Mouse (Mus musculus): Measurements from ENCODE around the gene Dazap2. TPM values are rescaled to one million over a fixed set of nuclear protein-coding genes. Genes with fewer than 3 reads are reported as not detected.

Dazap2 gene
- polyA plus RNA-seq, 1 experiment from 2014 or later: 254 TPM

GRCm38 (mm10) chr15:100611951-100612350, 3.2 kb upstream of the Dazap2 start:
- no peak for ATAC-seq (ENCODE audit: insufficient number of reproducible peaks, insufficient read depth, low FRiP score, low read depth)
- peaks cover 8 to 16% of the 10 kb centered on the region in 2 experiments for H3K4me1 ChIP-seq (ENCODE audit: control insufficient read depth in 2 of 2, insufficient read depth in 2 of 2, low read length in 2 of 2)
- H3K36me3 ChIP-seq (ENCODE audit: control insufficient read depth, insufficient read depth, low read length): 0 out of 2 replicates have a peak, but pooled peaks cover under 1% of the 10 kb centered on the region
- H3K4me3 ChIP-seq (ENCODE audit: control insufficient read depth in 1 of 2, insufficient read depth in 1 of 2, low read depth in 1 of 2, low read length in 2 of 2): no peak overlapping the region
- no peak overlapping the region for H3K9ac ChIP-seq (ENCODE audit: low read length)
- H3K9me3 ChIP-seq (ENCODE audit: control insufficient read depth, low read length): no peaks in the 10 kb centered on the region
- H3K4me2 ChIP-seq (ENCODE audit: low read length): no peak overlapping the region
- no peak overlapping the region for H3K27ac ChIP-seq (replicated peaks in 1 of 2; ENCODE audit: control insufficient read depth in 1 of 2, insufficient read depth in 1 of 2, low read depth in 2 of 2, low read length in 2 of 2)
- no peaks in the 10 kb centered on the region for H3K27me3 ChIP-seq (ENCODE audit: control insufficient read depth, insufficient read depth, low read length)
- 76% methylated on average over 7 of the region's 7 CpGs for WGBS

GRCm38 (mm10) chr15:100612432-100612831, 2.7 kb upstream of the Dazap2 start:
- Histone ChIP-seq H3K27me3 (ENCODE audit: control insufficient read depth, insufficient read depth, low read length) (no peaks in the 10 kb centered on the region), H3K9ac (ENCODE audit: low read length) (no peak overlapping the region), H3K4me3 (ENCODE audit: control insufficient read depth in 1 of 2, insufficient read depth in 1 of 2, low read depth in 1 of 2, low read length in 2 of 2) (no peak overlapping the region), H3K4me1 (ENCODE audit: control insufficient read depth in 2 of 2, insufficient read depth in 2 of 2, low read length in 2 of 2) (peaks cover 8 to 16% of the 10 kb centered on the region in 2 experiments), H3K9me3 (ENCODE audit: control insufficient read depth, low read length) (no peaks in the 10 kb centered on the region), H3K4me2 (ENCODE audit: low read length) (no peak overlapping the region), H3K36me3 (ENCODE audit: control insufficient read depth, insufficient read depth, low read length) (peaks cover 5% of the 10 kb centered on the region), H3K27ac (replicated peaks in 1 of 2; ENCODE audit: control insufficient read depth in 1 of 2, insufficient read depth in 1 of 2, low read depth in 2 of 2, low read length in 2 of 2) (no peak overlapping the region)
- WGBS: 70% methylated on average over 2 of the region's 2 CpGs
- ATAC-seq (ENCODE audit: insufficient number of reproducible peaks, insufficient read depth, low FRiP score, low read depth): no peak

DNA sequence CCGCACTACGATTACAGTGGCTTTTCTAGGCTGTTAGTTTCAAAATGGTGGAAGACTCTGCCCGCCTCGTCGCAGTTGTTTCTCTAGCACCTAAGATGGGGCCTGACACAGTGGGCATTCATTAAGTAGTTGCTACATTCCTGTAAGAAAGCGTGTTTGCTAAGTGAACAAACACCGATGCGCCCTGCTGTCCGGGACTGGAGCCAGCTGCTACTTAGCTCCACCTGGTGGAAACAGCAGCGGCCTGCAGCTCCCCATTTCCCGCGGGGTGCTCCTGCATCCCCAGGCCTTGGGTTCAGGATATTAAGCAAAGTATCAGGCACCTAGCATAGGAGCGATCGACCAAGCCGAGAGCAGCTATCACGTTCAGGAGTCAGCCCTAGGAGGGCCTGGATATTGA, 1.6 kb upstream of the Dazap2 start:
- WGBS: 7% methylated on average over 16 of the region's 16 CpGs
- H3K9ac ChIP-seq (ENCODE audit: low read length): peak overlapping the region; percentile 39; the same call in 1 of the 2 replicates

DNA sequence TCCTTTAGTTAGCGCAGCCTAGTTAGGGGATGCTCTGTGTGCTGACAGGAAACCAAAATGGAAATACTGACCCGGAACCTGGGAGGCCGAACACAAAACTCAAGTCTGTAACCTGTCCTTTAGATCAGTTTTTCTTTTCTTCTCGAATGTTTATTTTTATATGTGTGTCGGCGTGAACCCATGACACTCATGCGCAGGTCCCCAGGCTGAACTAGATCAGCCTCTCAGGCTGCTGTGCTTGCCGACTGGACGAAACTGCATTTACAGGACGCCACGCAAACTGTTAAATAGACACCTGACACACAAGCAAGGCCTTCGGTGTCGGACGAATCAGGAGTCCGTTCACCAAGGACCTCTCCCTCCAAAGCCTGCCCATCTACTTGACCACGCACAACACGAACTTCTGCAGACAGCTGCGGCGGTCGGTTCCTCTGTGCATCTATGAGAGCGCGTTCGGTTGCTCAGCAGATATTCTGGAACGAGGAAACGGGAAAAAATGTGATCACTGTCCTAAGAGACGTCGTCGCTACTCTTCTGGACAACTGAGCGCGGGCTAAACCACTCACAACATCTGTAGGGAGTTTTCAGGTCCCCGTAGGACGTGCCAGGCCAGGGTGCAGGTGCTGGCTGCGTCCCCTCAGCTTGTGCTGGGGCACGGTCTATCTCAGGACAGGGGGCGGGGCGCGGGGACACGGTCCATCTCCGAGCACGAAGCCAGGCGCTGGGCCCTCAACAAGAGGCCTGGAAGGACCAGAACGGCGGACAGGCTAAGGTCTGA, 742 bp upstream of the Dazap2 start:
- peak overlapping the region; percentile 59 to 95 for H3K4me3 ChIP-seq (ENCODE audit: control insufficient read depth in 1 of 2, insufficient read depth in 1 of 2, low read depth in 1 of 2, low read length in 2 of 2)
- H3K4me2 ChIP-seq (ENCODE audit: low read length): peak overlapping the region; percentile 78
- peaks cover 8 to 16% of the 10 kb centered on the region in 2 experiments for H3K4me1 ChIP-seq (ENCODE audit: control insufficient read depth in 2 of 2, insufficient read depth in 2 of 2, low read length in 2 of 2)
- peak overlapping the region; percentile 79 for H3K9ac ChIP-seq (ENCODE audit: low read length)
- peak overlapping the region; percentile 82 to 99 for H3K27ac ChIP-seq (replicated peaks in 1 of 2; ENCODE audit: control insufficient read depth in 1 of 2, insufficient read depth in 1 of 2, low read depth in 2 of 2, low read length in 2 of 2)
- ATAC-seq (ENCODE audit: insufficient number of reproducible peaks, insufficient read depth, low FRiP score, low read depth): no peak; the same call in 1 of the 2 replicates
- H3K27me3 ChIP-seq (ENCODE audit: control insufficient read depth, insufficient read depth, low read length): no peaks in the 10 kb centered on the region
- 13% methylated on average over 43 of the region's 43 CpGs for WGBS
- peaks cover 25% of the 10 kb centered on the region for H3K36me3 ChIP-seq (ENCODE audit: control insufficient read depth, insufficient read depth, low read length)
- no peaks in the 10 kb centered on the region for H3K9me3 ChIP-seq (ENCODE audit: control insufficient read depth, low read length)

More for the DNA sequence above, 1.6 kb upstream of the Dazap2 start:
- H3K27ac ChIP-seq (replicated peaks in 1 of 2; ENCODE audit: control insufficient read depth in 1 of 2, insufficient read depth in 1 of 2, low read depth in 2 of 2, low read length in 2 of 2): no peak overlapping the region
- peak overlapping the region; percentile 78 for H3K4me2 ChIP-seq (ENCODE audit: low read length)
- H3K36me3 ChIP-seq (ENCODE audit: control insufficient read depth, insufficient read depth, low read length): peaks cover 17% of the 10 kb centered on the region
- no peak for ATAC-seq (ENCODE audit: insufficient number of reproducible peaks, insufficient read depth, low FRiP score, low read depth)
- H3K9me3 ChIP-seq (ENCODE audit: control insufficient read depth, low read length): no peaks in the 10 kb centered on the region
- peaks cover 8 to 16% of the 10 kb centered on the region in 2 experiments for H3K4me1 ChIP-seq (ENCODE audit: control insufficient read depth in 2 of 2, insufficient read depth in 2 of 2, low read length in 2 of 2)
- H3K4me3 ChIP-seq (ENCODE audit: control insufficient read depth in 1 of 2, insufficient read depth in 1 of 2, low read depth in 1 of 2, low read length in 2 of 2): peak overlapping the region; percentile 11 to 14; a peak in 3 of 4 replicates
- H3K27me3 ChIP-seq (ENCODE audit: control insufficient read depth, insufficient read depth, low read length): no peaks in the 10 kb centered on the region

GRCm38 (mm10) chr15:100615825-100616220, 674 bp downstream of the Dazap2 start:
- 0% methylated on average over 26 of the region's 43 CpGs for WGBS

DNA sequence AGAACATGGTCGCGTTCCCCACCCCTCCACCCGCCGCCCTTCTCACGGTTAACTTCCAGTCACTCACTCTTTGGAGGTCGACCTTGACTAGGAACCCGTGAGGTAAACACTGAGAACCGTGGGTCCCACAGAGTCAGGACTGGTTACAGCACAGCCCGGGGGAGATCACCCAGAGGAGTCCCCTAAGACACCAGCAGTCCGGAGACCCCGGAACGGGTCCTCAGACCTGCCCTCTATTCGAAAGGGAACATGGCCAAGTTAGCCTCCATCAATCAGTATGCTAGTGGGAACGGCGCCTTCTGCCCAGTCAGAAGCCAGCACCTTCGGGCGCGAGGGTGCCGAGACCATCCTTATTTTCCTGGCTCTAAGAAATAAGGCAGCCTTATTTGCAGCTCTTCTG, 1.1 kb downstream of the Dazap2 start:
- peaks cover 43% of the 10 kb centered on the region for H3K36me3 ChIP-seq (ENCODE audit: control insufficient read depth, insufficient read depth, low read length)
- peak overlapping the region; percentile 73 for H3K4me2 ChIP-seq (ENCODE audit: low read length)
- H3K4me3 ChIP-seq (ENCODE audit: control insufficient read depth in 1 of 2, insufficient read depth in 1 of 2, low read depth in 1 of 2, low read length in 2 of 2): peak overlapping the region; percentile 59 to 95
- H3K27me3 ChIP-seq (ENCODE audit: control insufficient read depth, insufficient read depth, low read length): no peaks in the 10 kb centered on the region
- no peaks in the 10 kb centered on the region for H3K9me3 ChIP-seq (ENCODE audit: control insufficient read depth, low read length)
- whole genome bisulfite sequencing: under 1% methylated on average over 19 of the region's 19 CpGs
- ATAC-seq (ENCODE audit: insufficient number of reproducible peaks, insufficient read depth, low FRiP score, low read depth): no peak
- peaks cover 8 to 16% of the 10 kb centered on the region in 2 experiments for H3K4me1 ChIP-seq (ENCODE audit: control insufficient read depth in 2 of 2, insufficient read depth in 2 of 2, low read length in 2 of 2)
- H3K27ac ChIP-seq (replicated peaks in 1 of 2; ENCODE audit: control insufficient read depth in 1 of 2, insufficient read depth in 1 of 2, low read depth in 2 of 2, low read length in 2 of 2): peak overlapping the region; percentile 47 to 99
- H3K9ac ChIP-seq (ENCODE audit: low read length): peak overlapping the region; percentile 97

More at GRCm38 (mm10) chr15:100615825-100616220, 674 bp downstream of the Dazap2 start:
- Histone ChIP-seq H3K9me3 (ENCODE audit: control insufficient read depth, low read length) (no peaks in the 10 kb centered on the region), H3K9ac (ENCODE audit: low read length) (peak overlapping the region; percentile 97), H3K27ac (replicated peaks in 1 of 2; ENCODE audit: control insufficient read depth in 1 of 2, insufficient read depth in 1 of 2, low read depth in 2 of 2, low read length in 2 of 2) (peak overlapping the region; percentile 66 to 99), H3K4me1 (ENCODE audit: control insufficient read depth in 2 of 2, insufficient read depth in 2 of 2, low read length in 2 of 2) (peaks cover 8 to 16% of the 10 kb centered on the region in 2 experiments), H3K36me3 (ENCODE audit: control insufficient read depth, insufficient read depth, low read length) (peaks cover 39% of the 10 kb centered on the region), H3K4me3 (ENCODE audit: control insufficient read depth in 1 of 2, insufficient read depth in 1 of 2, low read depth in 1 of 2, low read length in 2 of 2) (peak overlapping the region; percentile 59 to 95), H3K27me3 (ENCODE audit: control insufficient read depth, insufficient read depth, low read length) (no peaks in the 10 kb centered on the region), H3K4me2 (ENCODE audit: low read length) (peak overlapping the region; percentile 73)
- ATAC-seq (ENCODE audit: insufficient number of reproducible peaks, insufficient read depth, low FRiP score, low read depth): peak; percentile 84

GRCm38 (mm10) chr15:100619200-100619599, 4.1 kb downstream of the Dazap2 start:
- peaks cover 46% of the 10 kb centered on the region for H3K36me3 ChIP-seq (ENCODE audit: control insufficient read depth, insufficient read depth, low read length)
- WGBS: 78% methylated on average over 7 of the region's 7 CpGs
- no peak overlapping the region for H3K4me2 ChIP-seq (ENCODE audit: low read length)
- H3K9ac ChIP-seq (ENCODE audit: low read length): no peak overlapping the region
- ATAC-seq (ENCODE audit: insufficient number of reproducible peaks, insufficient read depth, low FRiP score, low read depth): no peak
- no peaks in the 10 kb centered on the region for H3K27me3 ChIP-seq (ENCODE audit: control insufficient read depth, insufficient read depth, low read length)
- H3K4me3 ChIP-seq (ENCODE audit: control insufficient read depth in 1 of 2, insufficient read depth in 1 of 2, low read depth in 1 of 2, low read length in 2 of 2): no peak overlapping the region
- no peak overlapping the region for H3K27ac ChIP-seq (replicated peaks in 1 of 2; ENCODE audit: control insufficient read depth in 1 of 2, insufficient read depth in 1 of 2, low read depth in 2 of 2, low read length in 2 of 2)
- no peaks in the 10 kb centered on the region for H3K9me3 ChIP-seq (ENCODE audit: control insufficient read depth, low read length)
- peaks cover 5 to 7% of the 10 kb centered on the region in 2 experiments for H3K4me1 ChIP-seq (ENCODE audit: control insufficient read depth in 2 of 2, insufficient read depth in 2 of 2, low read length in 2 of 2)

All from heart, embryonic 14.5 days (tissue).